Mouse (Mus musculus): ENCODE results near the gene BC030867.
A peak's percentile ranks its signal among the peaks of the same experiment; 100 is the strongest.

The BC030867 gene

GRCm38 (mm10) chr11:102294887-102295597 lies 46.4 kb downstream of the BC030867 start:
- DNase-seq = no peak

- DNase-seq = peak; percentile 66 to 67
These were observed 47.2 kb downstream of the BC030867 start for GRCm38 (mm10) chr11:102295598-102296471.

- DNase-seq = peak; percentile 97
These were observed 48.1 kb downstream of the BC030867 start, which contains the start of gene Atxn7l3 for GRCm38 (mm10) chr11:102296491-102297472. Atxn7l3 (minus strand) TSS chr11:102296631.

GRCm38 (mm10) chr11:102297577-102298556 lies 49.2 kb downstream of the BC030867 start:
- peak in 1 of 2 experiments; percentile 31 for DNase-seq

- peak; percentile 81 to 84 for DNase-seq
These were observed 51.2 kb downstream of the BC030867 start for GRCm38 (mm10) chr11:102299839-102300238.

GRCm38 (mm10) chr11:102304141-102304540 lies 55.5 kb downstream of the BC030867 start:
- no peak for DNase-seq

- DNase-seq = no peak
These were observed 56.7 kb downstream of the BC030867 start for GRCm38 (mm10) chr11:102305359-102305758.

GRCm38 (mm10) chr11:102308104-102308503 lies 59.4 kb downstream of the BC030867 start:
- DNase-seq = no peak

GRCm38 (mm10) chr11:102308979-102309378 lies 60.3 kb downstream of the BC030867 start:
- peak; percentile 99 for DNase-seq

- peak in 1 of 2 experiments; percentile 16 for DNase-seq
These were observed 61.3 kb downstream of the BC030867 start for GRCm38 (mm10) chr11:102309821-102310617.

GRCm38 (mm10) chr11:102310768-102311695 lies 62.4 kb downstream of the BC030867 start:
- no peak for DNase-seq

GRCm38 (mm10) chr11:102311966-102312365 lies 63.3 kb downstream of the BC030867 start:
- no peak for DNase-seq

GRCm38 (mm10) chr11:102312586-102312985 lies 63.9 kb downstream of the BC030867 start:
- no peak for DNase-seq

- DNase-seq = no peak
These were observed 65.6 kb downstream of the BC030867 start for GRCm38 (mm10) chr11:102314321-102314720.

Measured in B cell, adult 2 months (primary cell).